Mouse (Mus musculus) forebrain, embryonic 14.5 days (tissue): ENCODE results near the gene Mlc1. TPM values are rescaled to one million over a fixed set of nuclear protein-coding genes. Genes with fewer than 3 reads are reported as not detected.

ENCODE experiments used
- ATAC-seq: fragments of 200-750 bp; cut with Nextera tagmentation; 2 replicates; pipeline ENCODE4 v1.8.0; 2017; ENCODE audit warnings: mild to moderate bottlenecking, moderate library complexity
- DNase-seq: peaks from one replicate; pipeline ENCODE4 v3.0.0-alpha.2; 2015; ENCODE audit warnings: low spot score
- H3K27ac ChIP-seq: fragments of 300-500 bp; sonication (generic); 2 replicates; pipeline ENCODE4 v1.5.1; 2014; ENCODE audit warnings: low read depth, mild to moderate bottlenecking, control low read depth, low read length, moderate library complexity
- H3K27me3 ChIP-seq: fragments of 300-500 bp; sonication (generic); replicated peaks from 2 replicates; pipeline ENCODE4 v1.6.1; 2014; ENCODE audit warnings: low read length, control low read depth, mixed read lengths; ENCODE audit not compliant: control insufficient read depth, insufficient read depth
- H3K36me3 ChIP-seq: fragments of 300-500 bp; sonication (generic); 2 replicates; pipeline ENCODE4 v1.6.1; 2014; ENCODE audit warnings: low read length, control low read depth; ENCODE audit not compliant: control insufficient read depth, insufficient read depth
- H3K4me1 ChIP-seq: fragments of 300-500 bp; sonication (generic); 2 replicates; pipeline ENCODE4 v1.6.1; 2014; ENCODE audit warnings: antibody characterized with exemption, low read length, control low read depth; ENCODE audit not compliant: control insufficient read depth, insufficient read depth
- H3K4me2 ChIP-seq: fragments of 300-500 bp; sonication (generic); 2 replicates; pipeline ENCODE4 v1.6.1; 2014; ENCODE audit warnings: mild to moderate bottlenecking, control low read depth, low read length
- H3K4me3 ChIP-seq: fragments of 300-500 bp; sonication (generic); 2 replicates; pipeline ENCODE4 v1.5.1; 2014; ENCODE audit warnings: low read depth, low read length, control low read depth
- H3K9ac ChIP-seq: fragments of 300-500 bp; sonication (generic); 2 replicates; pipeline ENCODE4 v1.6.1; 2014; ENCODE audit warnings: mild to moderate bottlenecking, low read length, control low read depth, moderate library complexity
- H3K9me3 ChIP-seq: fragments of 300-500 bp; sonication (generic); replicated peaks from 2 replicates; pipeline ENCODE4 v1.6.1; 2016; ENCODE audit warnings: low read length, control low read depth, mixed read lengths; ENCODE audit not compliant: control insufficient read depth
- WGBS: fragments of 180-500 bp; shearing (Covaris S2); extraction: QIAGEN DNeasy Blood & Tissue Kit; methylation state at CpG from one replicate; pipeline ENCODE4 v1.1.7; 2014; 5-methylcytosine and 5-hydroxymethylcytosine counted together
- polyA plus RNA-seq: library from polyadenylated mRNA; unstranded; fragments of >200 nt; fragmentation: Nextera tagmentation; extraction: Ambion mirVana; gene quantifications from 2 replicates; pipeline ENCODE4 v1.2.1, GENCODE M21; 2014

Gene Mlc1
- 20.5 and 22.9 TPM in 2 replicates for polyA plus RNA-seq

GRCm38 (mm10) chr15:88978281-88979137, at the start of gene Mlc1:
TSS of gene Mlc1 (minus strand) at chr15:88979007.
- ATAC-seq (peak; percentile 95), DNase-seq (peak; percentile 93)
- WGBS: 4% methylated on average over 10 of the region's 10 CpGs
- Histone ChIP-seq H3K9me3 (no peaks in the 10 kb centered on the region), H3K36me3 (no peaks in the 10 kb centered on the region), H3K4me1 (peaks cover 5% of the 10 kb centered on the region; the same call in 1 of the 2 replicates), H3K9ac (peak within 1 kb of the TSS; percentile 43), H3K4me3 (peak within 1 kb of the TSS; percentile 21), H3K27ac (peak within 1 kb of the TSS; percentile 87), H3K4me2 (peak within 1 kb of the TSS; percentile 42), H3K27me3 (no peaks in the 10 kb centered on the region)

- Histone ChIP-seq H3K36me3 (no peaks in the 10 kb centered on the region), H3K9ac (no peak overlapping the region), H3K27me3 (no peaks in the 10 kb centered on the region), H3K27ac (no peak overlapping the region), H3K4me2 (no peak overlapping the region), H3K4me3 (no peak overlapping the region), H3K9me3 (no peaks in the 10 kb centered on the region), H3K4me1 (no peaks in the 10 kb centered on the region)
- ATAC-seq (no peak), DNase-seq (no peak)
- WGBS: 85% methylated on average over 7 of the region's 7 CpGs
These were observed 41.7 kb upstream of the Mlc1 start for GRCm38 (mm10) chr15:89020492-89020891.

GRCm38 (mm10) chr15:89020085-89020484, 41.3 kb upstream of the Mlc1 start:
- no peak overlapping the region for H3K27ac ChIP-seq
- no peaks in the 10 kb centered on the region for H3K4me1 ChIP-seq
- no peak overlapping the region for H3K4me3 ChIP-seq
- 82% methylated on average over 7 of the region's 7 CpGs for WGBS
- no peaks in the 10 kb centered on the region for H3K9me3 ChIP-seq
- H3K27me3 ChIP-seq: no peaks in the 10 kb centered on the region
- H3K36me3 ChIP-seq: no peaks in the 10 kb centered on the region
- no peak overlapping the region for H3K9ac ChIP-seq
- ATAC-seq (no peak), DNase-seq (no peak)
- H3K4me2 ChIP-seq: no peak overlapping the region

DNA sequence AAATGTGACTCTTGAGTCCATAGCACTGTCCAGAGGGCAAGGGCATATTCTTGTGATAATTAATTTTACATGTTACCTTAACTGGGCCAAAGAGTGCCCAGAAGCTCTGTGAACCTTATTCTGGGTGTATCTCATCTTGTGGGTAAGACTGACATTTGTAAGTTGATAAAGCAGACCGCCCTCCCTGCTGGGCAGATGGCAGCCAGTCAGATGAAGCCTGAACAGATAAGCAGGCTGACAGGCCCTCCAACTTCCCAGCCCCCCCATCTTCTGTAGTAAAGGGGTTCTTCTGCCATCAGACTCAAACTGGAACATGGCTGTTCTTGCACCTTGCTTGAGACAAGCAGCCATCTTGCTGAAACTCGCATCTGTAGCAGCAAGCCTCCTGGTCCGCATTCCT, 37.9 kb upstream of the Mlc1 start:
- Histone ChIP-seq H3K4me2 (no peak overlapping the region), H3K36me3 (no peaks in the 10 kb centered on the region), H3K27me3 (no peaks in the 10 kb centered on the region), H3K9me3 (no peaks in the 10 kb centered on the region), H3K9ac (no peak overlapping the region), H3K4me3 (no peak overlapping the region), H3K4me1 (no peaks in the 10 kb centered on the region), H3K27ac (no peak overlapping the region)
- DNase-seq: no peak
- ATAC-seq: no peak
- 91% methylated on average over 3 of the region's 3 CpGs for WGBS

DNA sequence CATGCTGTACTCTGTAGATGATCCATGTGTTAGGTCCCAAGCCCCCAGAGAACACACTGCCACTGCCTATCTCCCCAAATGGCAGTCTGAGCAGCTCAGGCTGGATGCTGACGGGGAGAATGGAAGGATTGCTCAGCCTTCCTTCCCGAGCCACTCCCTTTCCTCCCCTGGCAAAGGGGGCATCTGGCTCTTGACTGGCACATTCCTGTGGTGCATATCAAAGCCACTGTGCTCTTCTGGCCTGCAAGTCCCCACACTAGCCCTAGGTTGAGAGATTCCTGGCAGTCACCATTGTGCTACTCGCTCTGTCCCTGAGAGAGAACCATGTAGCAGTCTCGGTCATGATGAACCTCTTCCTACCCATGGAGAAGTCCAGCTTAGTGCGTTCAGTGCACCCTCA, 29.0 kb upstream of the Mlc1 start:
- Histone ChIP-seq H3K27me3 (no peaks in the 10 kb centered on the region), H3K36me3 (no peaks in the 10 kb centered on the region), H3K9me3 (no peaks in the 10 kb centered on the region), H3K4me2 (no peak overlapping the region), H3K4me3 (no peak overlapping the region), H3K27ac (no peak overlapping the region), H3K9ac (no peak overlapping the region), H3K4me1 (no peaks in the 10 kb centered on the region)
- DNase-seq (no peak), ATAC-seq (no peak)
- WGBS: 85% methylated on average over 5 of the region's 5 CpGs

DNA sequence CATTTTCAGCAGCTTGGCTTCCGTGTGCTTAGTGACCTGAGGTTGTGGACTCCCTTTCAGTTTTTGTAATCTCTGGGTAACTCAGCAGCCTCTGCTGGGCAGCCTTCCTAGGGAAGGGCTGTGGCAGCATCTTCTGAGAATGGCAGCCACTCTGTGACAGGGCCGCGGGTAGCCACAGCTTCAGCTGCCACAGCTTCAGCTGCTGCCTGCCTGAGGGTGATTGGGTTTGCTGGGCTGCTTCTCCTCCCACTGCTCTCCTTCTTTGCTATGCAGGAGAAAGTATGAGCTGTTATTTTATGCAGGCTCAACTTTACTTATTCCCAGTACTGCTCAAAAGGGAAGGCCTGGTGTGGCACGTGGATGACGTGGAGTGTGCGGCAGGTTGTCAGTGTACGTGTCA, 28.2 kb upstream of the Mlc1 start:
- H3K9me3 ChIP-seq: no peaks in the 10 kb centered on the region
- H3K4me2 ChIP-seq: no peak overlapping the region
- H3K9ac ChIP-seq: no peak overlapping the region
- 96% methylated on average over 7 of the region's 7 CpGs for WGBS
- no peaks in the 10 kb centered on the region for H3K4me1 ChIP-seq
- H3K36me3 ChIP-seq: no peaks in the 10 kb centered on the region
- no peak for ATAC-seq
- no peak overlapping the region for H3K4me3 ChIP-seq
- DNase-seq: no peak
- H3K27ac ChIP-seq: no peak overlapping the region
- no peaks in the 10 kb centered on the region for H3K27me3 ChIP-seq

DNA sequence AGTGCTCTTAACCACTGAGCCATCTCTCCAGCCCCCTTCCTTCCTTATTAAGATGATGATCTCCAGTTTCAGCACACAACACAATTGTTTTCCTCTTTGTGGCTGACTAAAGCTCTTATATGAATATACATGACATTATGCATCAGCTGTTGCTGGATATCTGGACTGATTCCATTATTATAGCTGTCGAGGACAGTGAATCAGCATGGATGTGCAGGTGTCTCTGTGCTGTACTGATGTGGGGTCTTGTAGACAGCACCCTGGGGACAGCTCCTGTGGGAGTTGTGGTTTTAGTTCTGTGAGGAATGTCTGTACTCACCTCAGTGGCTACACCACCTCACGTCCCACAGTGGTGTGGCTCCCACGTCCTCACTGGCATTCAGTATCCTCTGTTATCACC, 22.4 kb upstream of the Mlc1 start:
- Histone ChIP-seq H3K27ac (no peak overlapping the region), H3K4me1 (no peaks in the 10 kb centered on the region), H3K27me3 (no peaks in the 10 kb centered on the region), H3K9ac (no peak overlapping the region), H3K4me3 (no peak overlapping the region), H3K36me3 (no peaks in the 10 kb centered on the region), H3K9me3 (no peaks in the 10 kb centered on the region), H3K4me2 (no peak overlapping the region)
- DNase-seq: no peak
- no peak for ATAC-seq
- 74% methylated on average over 3 of the region's 3 CpGs for WGBS

GRCm38 (mm10) chr15:89000367-89000766, 21.6 kb upstream of the Mlc1 start:
- Histone ChIP-seq H3K4me1 (no peaks in the 10 kb centered on the region), H3K4me3 (no peak overlapping the region), H3K9me3 (no peaks in the 10 kb centered on the region), H3K27ac (no peak overlapping the region), H3K4me2 (no peak overlapping the region), H3K36me3 (no peaks in the 10 kb centered on the region), H3K9ac (no peak overlapping the region), H3K27me3 (no peaks in the 10 kb centered on the region)
- no peak for DNase-seq
- ATAC-seq: no peak
- 74% methylated on average over 2 of the region's 2 CpGs for WGBS

GRCm38 (mm10) chr15:88999124-88999523, 20.3 kb upstream of the Mlc1 start:
- WGBS: 79% methylated on average over 2 of the region's 2 CpGs
- DNase-seq: peak; percentile 22

More at GRCm38 (mm10) chr15:88999124-88999523, 20.3 kb upstream of the Mlc1 start:
- Histone ChIP-seq H3K4me1 (no peaks in the 10 kb centered on the region), H3K4me3 (no peak overlapping the region), H3K27me3 (no peaks in the 10 kb centered on the region), H3K9me3 (no peaks in the 10 kb centered on the region), H3K4me2 (no peak overlapping the region), H3K27ac (no peak overlapping the region), H3K9ac (no peak overlapping the region), H3K36me3 (no peaks in the 10 kb centered on the region)
- ATAC-seq: no peak
